ENCODE assay signal across 9 mouse cellular contexts in genomic region chr4:141244401-141244800, GRCm38 (mm10). TPM values are rescaled to one million over a fixed set of nuclear protein-coding genes. Genes with fewer than 3 reads are reported as not detected.
DNase-seq lines count a peak whose midpoint lies in the region; ATAC-seq lines count a peak whose summit lies in the region.
"Had no signal": no experiment of that assay in that cellular context is flagged by ENCODE, and none has a peak within 500 bp of the region (broad histone marks: within the 10 kb centered on the region; RNA-seq: fewer than 3 reads in every experiment).

No protein-coding gene starts in this region.

- WGBS in heart, embryonic 10.5 days, result 56% methylated on average over 5 of the region's 5 CpGs
- WGBS in forebrain, embryonic 11.5 days, result 43% methylated on average over 5 of the region's 5 CpGs
- WGBS in limb, embryonic 13.5 days, result 57% methylated on average over 5 of the region's 5 CpGs

- H3K27me3 ChIP-seq in heart, embryonic 10.5 days (ENCODE audit: insufficient read depth, poor library complexity, severe bottlenecking), result peaks cover 100% of the 10 kb centered on the region
- peaks cover 93% of the 10 kb centered on the region for H3K27me3 ChIP-seq in forebrain, embryonic 11.5 days (ENCODE audit: control insufficient read depth, insufficient read depth, low read length)
- H3K27me3 ChIP-seq in limb, embryonic 13.5 days, result peaks cover 98% of the 10 kb centered on the region

- H3K9ac ChIP-seq in forebrain, embryonic 11.5 days (ENCODE audit: low read length), result peak overlapping the region; percentile 37; the same call in 1 of the 2 replicates
- peak overlapping the region; percentile 48; the same call in 1 of the 2 replicates for H3K9ac ChIP-seq in limb, embryonic 13.5 days

- peak overlapping the region; percentile 21; the same call in 1 of the 2 replicates for H3K4me2 ChIP-seq in forebrain, embryonic 11.5 days (ENCODE audit: low read depth, low read length, severe bottlenecking)
- peak overlapping the region; percentile 71 for H3K4me2 ChIP-seq in limb, embryonic 13.5 days (replicated peaks)

- no peak for DNase-seq in heart, embryonic 10.5 days (ENCODE audit: low spot score)
- DNase-seq in heart, postnatal 4 days, result no peak
- peak; percentile 76 for DNase-seq in 3T3-L1 (ENCODE audit: low read depth, low spot score)
- peak; percentile 48 for DNase-seq in forebrain, embryonic 11.5 days (ENCODE audit: low spot score)
- no peak for DNase-seq in urinary bladder, postnatal 36 days (ENCODE audit: low spot score in 2 of 2)
- no peak for DNase-seq in left cerebral cortex, postnatal 36 days (ENCODE audit: low spot score in 2 of 2)
- DNase-seq in T-cell, adult 2 months (ENCODE audit: low spot score), result no peak
- DNase-seq: B cell, adult 2 months had no signal

- H3K4me1 ChIP-seq in heart, embryonic 10.5 days, result peaks cover 67% of the 10 kb centered on the region
- H3K4me1 ChIP-seq in forebrain, embryonic 11.5 days (replicated peaks; ENCODE audit: control insufficient read depth, insufficient read depth, low read length), result peaks cover 29% of the 10 kb centered on the region
- peaks cover 79% of the 10 kb centered on the region for H3K4me1 ChIP-seq in limb, embryonic 13.5 days

- no peaks in the 10 kb centered on the region for H3K36me3 ChIP-seq in heart, embryonic 10.5 days
- H3K36me3 ChIP-seq in forebrain, embryonic 11.5 days (ENCODE audit: control insufficient read depth, insufficient read depth, low read length), result no peaks in the 10 kb centered on the region
- no peaks in the 10 kb centered on the region for H3K36me3 ChIP-seq in limb, embryonic 13.5 days

- H3K4me3 ChIP-seq in heart, embryonic 10.5 days, result no peak overlapping the region
- no peak overlapping the region for H3K4me3 ChIP-seq in forebrain, embryonic 11.5 days (ENCODE audit: low read depth, low read length)
- H3K4me3 ChIP-seq in limb, embryonic 13.5 days, result peak overlapping the region; percentile 20

- no peaks in the 10 kb centered on the region for H3K9me3 ChIP-seq in heart, embryonic 10.5 days
- no peaks in the 10 kb centered on the region for H3K9me3 ChIP-seq in forebrain, embryonic 11.5 days (ENCODE audit: control insufficient read depth, low read length)
- H3K9me3 ChIP-seq in limb, embryonic 13.5 days, result no peaks in the 10 kb centered on the region

- H3K27ac ChIP-seq in heart, embryonic 10.5 days, result 0 out of 2 replicates have a peak overlapping the region, but pooled peaks have one; percentile 32
- H3K27ac ChIP-seq in forebrain, embryonic 11.5 days (ENCODE audit: low read depth, low read length), result no peak overlapping the region
- peak overlapping the region; percentile 87 for H3K27ac ChIP-seq in limb, embryonic 13.5 days

- intact Hi-C loops in left cerebral cortex, postnatal 36 days (cut with DNase I), result loop anchor here (10.0 kb wide), 1 partner anchor 100 kb away; the partner anchor contains the start of gene Fbxo42

- ATAC-seq in forebrain, embryonic 11.5 days (replicated peaks; ENCODE audit: low FRiP score), result no peak
- ATAC-seq in limb, embryonic 13.5 days (ENCODE audit: low FRiP score, low read depth), result no peak

RNA-seq across cellular contexts. Expression of gene Arhgef19, which starts 5.1 kb away (rescaled TPM):
- polyA plus RNA-seq in heart, embryonic 10.5 days (2016; fragmentation: Nextera tagmentation; extraction: Ambion mirVana), result 1.2 and 3.7 TPM in 2 replicates
- 1 to 10 TPM; 4.6 to 5.1 TPM for total RNA-seq in heart, postnatal 4 days (2021)
- 1.5 and 1.6 TPM in 2 replicates for polyA plus RNA-seq in forebrain, embryonic 11.5 days (2014; fragmentation: Nextera tagmentation; extraction: Ambion mirVana)
- 8.1 and 10.9 TPM in 2 replicates for polyA plus RNA-seq in limb, embryonic 13.5 days (2015; fragmentation: Nextera tagmentation; extraction: Ambion mirVana)
- total RNA-seq in left cerebral cortex, postnatal 36 days (2021), result 10 to 100 TPM; 14.6 to 15.3 TPM

RNA-seq across cellular contexts. Expression of gene Rsg1, which starts 30.6 kb away (rescaled TPM):
- 2.6 and 4.0 TPM in 2 replicates for polyA plus RNA-seq in heart, embryonic 10.5 days (2016; fragmentation: Nextera tagmentation; extraction: Ambion mirVana)
- total RNA-seq in heart, postnatal 4 days (2021), result 1 to 10 TPM in 1 of 2 experiments, under 1 TPM in 1; 0.72 to 1.7 TPM
- 5.8 and 7.8 TPM in 2 replicates for polyA plus RNA-seq in forebrain, embryonic 11.5 days (2014; fragmentation: Nextera tagmentation; extraction: Ambion mirVana)
- polyA plus RNA-seq in limb, embryonic 13.5 days (2015; fragmentation: Nextera tagmentation; extraction: Ambion mirVana), result 6.1 and 8.4 TPM in 2 replicates
- 1 to 10 TPM; 3.2 to 3.3 TPM for total RNA-seq in left cerebral cortex, postnatal 36 days (2021)

RNA-seq across cellular contexts. Expression of gene Epha2, which starts 56.6 kb away (rescaled TPM):
- 5.2 and 6.3 TPM in 2 replicates for polyA plus RNA-seq in heart, embryonic 10.5 days (2016; fragmentation: Nextera tagmentation; extraction: Ambion mirVana)
- total RNA-seq in heart, postnatal 4 days (2021), result 10 to 100 TPM; 10.1 to 10.9 TPM
- 1.3 and 2.3 TPM in 2 replicates for polyA plus RNA-seq in forebrain, embryonic 11.5 days (2014; fragmentation: Nextera tagmentation; extraction: Ambion mirVana)
- polyA plus RNA-seq in limb, embryonic 13.5 days (2015; fragmentation: Nextera tagmentation; extraction: Ambion mirVana), result 2.6 and 3.9 TPM in 2 replicates
- total RNA-seq in left cerebral cortex, postnatal 36 days (2021), result 1 to 10 TPM; 1.4 to 1.5 TPM

Comparison
In these comparisons a context has a peak if more than half of its experiments do, and no peak if none do; other contexts are left out.
1. DNase-seq: peak in 3T3-L1 (single experiment) and forebrain, embryonic 11.5 days (single experiment); none in heart, embryonic 10.5 days (single experiment), heart, postnatal 4 days (single experiment), urinary bladder, postnatal 36 days (0 of 2), left cerebral cortex, postnatal 36 days (0 of 2) and T-cell, adult 2 months (single experiment).